Mouse (Mus musculus) left cerebral cortex, adult 11 months (tissue): ENCODE measurements around the gene Slc7a7.

Experiments used
- DNase-seq: peaks from one replicate; pipeline ENCODE4 v3.0.0; 2022; ENCODE audit warnings: low spot score

Slc7a7 gene

GRCm38 (mm10) chr14:54417623-54418081 lies at the start of gene Slc7a7:
Gene Slc7a7 (minus strand): TSS chr14:54417780.
- no peak for DNase-seq

- DNase-seq = peak; percentile 24
Observed at GRCm38 (mm10) chr14:54464293-54465005, 46.9 kb upstream of the Slc7a7 start.

- DNase-seq = peak; percentile 75
Observed at GRCm38 (mm10) chr14:54463959-54464292, 46.3 kb upstream of the Slc7a7 start, which contains the start of gene Lrp10. Gene Lrp10 (plus strand): TSS chr14:54464137.

GRCm38 (mm10) chr14:54463108-54463958 lies 45.8 kb upstream of the Slc7a7 start:
- no peak for DNase-seq

- DNase-seq = no peak
Observed at GRCm38 (mm10) chr14:54462146-54462545, 44.6 kb upstream of the Slc7a7 start.

GRCm38 (mm10) chr14:54457907-54458569 lies 40.5 kb upstream of the Slc7a7 start:
- no peak for DNase-seq

GRCm38 (mm10) chr14:54454669-54455528 lies 37.3 kb upstream of the Slc7a7 start:
- DNase-seq = no peak

- DNase-seq = no peak
Observed at GRCm38 (mm10) chr14:54453566-54453965, 36.0 kb upstream of the Slc7a7 start.

- no peak for DNase-seq
Observed at GRCm38 (mm10) chr14:54445476-54445875, 27.9 kb upstream of the Slc7a7 start.

- DNase-seq = no peak
Observed at GRCm38 (mm10) chr14:54443712-54444618, 26.4 kb upstream of the Slc7a7 start.

- DNase-seq = no peak
Observed at GRCm38 (mm10) chr14:54443196-54443595, 25.6 kb upstream of the Slc7a7 start.

- DNase-seq = no peak
Observed at GRCm38 (mm10) chr14:54442548-54442947, 25.0 kb upstream of the Slc7a7 start.

- DNase-seq = no peak
Observed at GRCm38 (mm10) chr14:54441365-54441764, 23.8 kb upstream of the Slc7a7 start.

- no peak for DNase-seq
Observed at GRCm38 (mm10) chr14:54440538-54440937, 23.0 kb upstream of the Slc7a7 start.

- no peak for DNase-seq
Observed at GRCm38 (mm10) chr14:54439610-54440009, 22.0 kb upstream of the Slc7a7 start.

- DNase-seq = no peak
Observed at GRCm38 (mm10) chr14:54439155-54439554, 21.6 kb upstream of the Slc7a7 start.

GRCm38 (mm10) chr14:54435194-54435918 lies 17.8 kb upstream of the Slc7a7 start:
- DNase-seq = no peak

- DNase-seq = no peak
Observed at GRCm38 (mm10) chr14:54433941-54434531, 16.5 kb upstream of the Slc7a7 start.
